Mouse (Mus musculus) limb, embryonic 10.5 days (tissue): ENCODE measurements around the gene Robo1. TPM values are rescaled to one million over a fixed set of nuclear protein-coding genes. Genes with fewer than 3 reads are reported as not detected.
"Not testable (repeated sequence)": the region's sequence is repeated elsewhere in the genome, so short reads cannot be mapped to it uniquely, and the experiment has no call there.

Experiments used
- DNase-seq: peaks from one replicate; pipeline ENCODE4 v3.0.0-alpha.2; 2017; ENCODE audit warnings: low spot score
- H3K27ac ChIP-seq: fragments of 300-500 bp; sonication (generic); 2 replicates; pipeline ENCODE4 v1.5.1; 2016; ENCODE audit warnings: mild to moderate bottlenecking
- H3K27me3 ChIP-seq: fragments of 300-500 bp; sonication (generic); 2 replicates; pipeline ENCODE4 v1.6.1; 2016; ENCODE audit warnings: low read depth, mild to moderate bottlenecking; ENCODE audit not compliant: poor library complexity, severe bottlenecking
- H3K36me3 ChIP-seq: fragments of 300-500 bp; sonication (generic); 2 replicates; pipeline ENCODE4 v1.6.1; 2016; ENCODE audit warnings: mild to moderate bottlenecking, moderate library complexity
- H3K4me1 ChIP-seq: fragments of 300-500 bp; sonication (generic); 2 replicates; pipeline ENCODE4 v1.6.1; 2016
- H3K4me3 ChIP-seq: fragments of 300-500 bp; sonication (generic); 2 replicates; pipeline ENCODE4 v1.5.1; 2016; ENCODE audit warnings: mild to moderate bottlenecking, moderate library complexity
- H3K9me3 ChIP-seq: fragments of 300-500 bp; sonication (generic); replicated peaks from 2 replicates; pipeline ENCODE4 v1.6.1; 2016; ENCODE audit warnings: mild to moderate bottlenecking
- WGBS: fragments of 180-500 bp; shearing (Covaris S2); methylation state at CpG from one replicate; pipeline ENCODE4 v1.1.7; 2016; 5-methylcytosine and 5-hydroxymethylcytosine counted together
- polyA plus RNA-seq: library from polyadenylated mRNA; unstranded; fragments of >200 nt; fragmentation: Nextera tagmentation; extraction: Ambion mirVana; gene quantifications from 2 replicates; pipeline ENCODE4 v1.2.1, GENCODE M21; 2016

Robo1 gene
- polyA plus RNA-seq, 1 experiment from 2014 or later = 42.1 TPM

- Histone ChIP-seq H3K4me1 (peaks cover 5% of the 10 kb centered on the region), H3K36me3 (no peaks in the 10 kb centered on the region), H3K4me3 (no peak overlapping the region), H3K9me3 (no peaks in the 10 kb centered on the region), H3K27me3 (no peaks in the 10 kb centered on the region), H3K27ac (no peak overlapping the region)
- 23% methylated on average over 6 of the region's 6 CpGs for WGBS
- no peak for DNase-seq
Measured at GRCm38 (mm10) chr16:72510716-72511199, 202.7 kb downstream of the Robo1 start.

- no peak overlapping the region for H3K27ac ChIP-seq
- WGBS = 74% methylated on average over 2 of the region's 2 CpGs
Measured at GRCm38 (mm10) chr16:72531337-72531736, 223.2 kb downstream of the Robo1 start.

DNA sequence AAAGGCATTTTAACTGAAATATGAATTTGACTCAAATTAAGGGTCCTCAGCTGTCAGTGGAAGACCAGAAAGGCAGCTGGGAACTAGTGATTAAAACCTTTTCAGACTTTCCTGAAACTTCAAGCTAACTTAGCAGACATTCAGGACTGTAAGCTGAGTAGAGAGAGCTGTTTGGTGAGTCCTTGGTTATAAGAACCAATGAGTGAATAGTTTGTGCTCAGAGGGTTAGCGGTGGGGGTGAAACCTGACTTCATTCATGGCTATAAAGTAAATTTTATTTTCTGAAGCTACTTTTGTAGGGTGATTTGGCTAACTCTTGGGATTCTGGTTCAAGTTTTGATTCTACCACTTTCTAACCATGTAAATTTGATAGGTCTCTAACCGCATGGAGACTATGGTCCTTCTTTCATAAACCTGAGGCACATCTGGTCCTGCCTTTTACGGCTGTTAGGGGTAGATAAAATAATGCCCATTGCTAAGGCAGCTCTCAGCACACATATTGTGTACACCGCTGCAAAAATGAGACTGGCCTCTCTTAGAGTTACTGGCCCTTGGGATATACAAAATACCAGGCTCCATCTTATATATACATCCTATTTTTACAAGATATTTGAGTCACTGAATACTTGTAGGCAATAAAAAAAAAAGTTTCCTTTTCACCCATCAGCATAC, 225.9 kb downstream of the Robo1 start:
- Histone ChIP-seq H3K9me3 (no peaks in the 10 kb centered on the region), H3K36me3 (no peaks in the 10 kb centered on the region), H3K4me1 (peaks cover 3% of the 10 kb centered on the region; the same call in 1 of the 2 replicates), H3K27ac (no peak overlapping the region), H3K27me3 (no peaks in the 10 kb centered on the region), H3K4me3 (no peak overlapping the region)
- no peak for DNase-seq
- 91% methylated on average over 4 of the region's 4 CpGs for WGBS

More at GRCm38 (mm10) chr16:72531337-72531736, 223.2 kb downstream of the Robo1 start:
- Histone ChIP-seq H3K4me1 (peaks cover 3% of the 10 kb centered on the region; the same call in 1 of the 2 replicates), H3K4me3 (no peak overlapping the region), H3K36me3 (no peaks in the 10 kb centered on the region), H3K27me3 (no peaks in the 10 kb centered on the region), H3K9me3 (no peaks in the 10 kb centered on the region)
- DNase-seq = no peak

DNA sequence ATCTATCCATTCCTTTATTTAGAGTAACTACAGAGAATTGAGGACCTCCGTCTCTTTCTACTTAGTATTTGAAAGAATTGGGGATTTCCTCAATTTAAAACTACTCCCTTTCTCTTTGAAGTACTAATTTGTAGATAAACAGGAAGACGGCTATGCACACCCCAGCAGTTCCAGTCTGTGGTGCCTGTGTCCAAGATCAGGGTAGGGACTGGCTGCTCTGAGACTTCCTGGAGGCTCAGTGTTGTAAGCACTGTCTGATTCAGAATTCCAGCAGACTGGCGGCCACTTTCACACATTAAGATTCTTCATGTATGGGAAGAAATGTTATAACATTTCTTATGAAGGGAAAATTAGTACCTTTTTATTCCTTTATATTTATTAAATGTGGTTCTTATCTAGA, 230.1 kb downstream of the Robo1 start:
- Histone ChIP-seq H3K36me3 (no peaks in the 10 kb centered on the region), H3K4me3 (no peak overlapping the region), H3K27ac (no peak overlapping the region), H3K27me3 (no peaks in the 10 kb centered on the region), H3K9me3 (no peaks in the 10 kb centered on the region), H3K4me1 (no peaks in the 10 kb centered on the region)
- WGBS = 31% methylated on average over 3 of the region's 3 CpGs
- no peak for DNase-seq

GRCm38 (mm10) chr16:72543928-72544327, 235.8 kb downstream of the Robo1 start:
- H3K4me3 ChIP-seq = no peak overlapping the region
- H3K27me3 ChIP-seq = no peaks in the 10 kb centered on the region
- no peak for DNase-seq
- H3K27ac ChIP-seq = no peak overlapping the region
- no peaks in the 10 kb centered on the region for H3K36me3 ChIP-seq
- H3K4me1 ChIP-seq = no peaks in the 10 kb centered on the region
- no peaks in the 10 kb centered on the region for H3K9me3 ChIP-seq
- WGBS = 85% methylated on average over 3 of the region's 3 CpGs

GRCm38 (mm10) chr16:72544950-72545349, 236.8 kb downstream of the Robo1 start:
- Histone ChIP-seq H3K4me1 (no peaks in the 10 kb centered on the region), H3K27ac (no peak overlapping the region), H3K27me3 (no peaks in the 10 kb centered on the region), H3K36me3 (no peaks in the 10 kb centered on the region), H3K9me3 (no peaks in the 10 kb centered on the region), H3K4me3 (no peak overlapping the region)
- WGBS = 72% methylated on average over 2 of the region's 2 CpGs
- DNase-seq = no peak

DNA sequence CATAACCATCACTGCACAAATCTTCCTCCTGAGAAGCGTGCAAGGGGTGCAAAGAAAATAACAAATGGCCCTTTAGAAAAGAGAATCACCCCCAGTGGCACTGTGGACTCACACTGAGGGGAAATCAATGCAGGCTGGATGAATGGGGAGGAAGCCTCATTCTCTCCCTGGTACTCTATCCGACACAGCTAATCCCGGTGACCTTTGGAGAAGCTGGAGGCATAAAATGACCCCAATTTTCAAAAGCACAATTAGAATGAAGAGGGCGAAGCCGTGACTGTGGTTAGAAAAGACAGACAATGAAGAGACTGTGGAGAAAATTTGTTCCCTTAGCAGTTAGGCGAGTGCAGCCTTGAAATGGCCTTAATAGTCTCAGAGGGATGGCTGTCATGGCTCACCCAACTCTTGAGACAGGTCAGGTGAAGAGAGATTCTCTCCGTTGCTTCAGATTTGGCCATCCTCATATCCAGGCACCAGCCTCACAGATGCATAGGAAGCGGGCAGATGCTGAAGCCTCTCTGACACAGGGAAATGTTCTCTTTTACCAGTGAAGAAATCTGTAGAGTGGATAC, 243.7 kb downstream of the Robo1 start:
- Histone ChIP-seq H3K9me3 (no peaks in the 10 kb centered on the region), H3K27me3 (no peaks in the 10 kb centered on the region), H3K4me1 (no peaks in the 10 kb centered on the region), H3K27ac (no peak overlapping the region), H3K36me3 (no peaks in the 10 kb centered on the region), H3K4me3 (no peak overlapping the region)
- DNase-seq = no peak
- WGBS = 72% methylated on average over 8 of the region's 8 CpGs

GRCm38 (mm10) chr16:72553713-72554112, 245.6 kb downstream of the Robo1 start:
- no peaks in the 10 kb centered on the region for H3K4me1 ChIP-seq
- H3K27ac ChIP-seq = no peak overlapping the region
- no peaks in the 10 kb centered on the region for H3K27me3 ChIP-seq
- H3K9me3 ChIP-seq = no peaks in the 10 kb centered on the region
- DNase-seq = no peak
- no peaks in the 10 kb centered on the region for H3K36me3 ChIP-seq
- WGBS = 65% methylated on average over 5 of the region's 5 CpGs
- H3K4me3 ChIP-seq = no peak overlapping the region

GRCm38 (mm10) chr16:72562149-72562548, 254.0 kb downstream of the Robo1 start:
- not testable (repeated sequence) for DNase-seq, H3K27ac ChIP-seq, H3K36me3 ChIP-seq, H3K4me1 ChIP-seq, H3K9me3 ChIP-seq, H3K4me3 ChIP-seq
- peaks cover 11% of the 10 kb centered on the region for H3K27me3 ChIP-seq
- 42% methylated on average over 2 of the region's 2 CpGs for WGBS

DNA sequence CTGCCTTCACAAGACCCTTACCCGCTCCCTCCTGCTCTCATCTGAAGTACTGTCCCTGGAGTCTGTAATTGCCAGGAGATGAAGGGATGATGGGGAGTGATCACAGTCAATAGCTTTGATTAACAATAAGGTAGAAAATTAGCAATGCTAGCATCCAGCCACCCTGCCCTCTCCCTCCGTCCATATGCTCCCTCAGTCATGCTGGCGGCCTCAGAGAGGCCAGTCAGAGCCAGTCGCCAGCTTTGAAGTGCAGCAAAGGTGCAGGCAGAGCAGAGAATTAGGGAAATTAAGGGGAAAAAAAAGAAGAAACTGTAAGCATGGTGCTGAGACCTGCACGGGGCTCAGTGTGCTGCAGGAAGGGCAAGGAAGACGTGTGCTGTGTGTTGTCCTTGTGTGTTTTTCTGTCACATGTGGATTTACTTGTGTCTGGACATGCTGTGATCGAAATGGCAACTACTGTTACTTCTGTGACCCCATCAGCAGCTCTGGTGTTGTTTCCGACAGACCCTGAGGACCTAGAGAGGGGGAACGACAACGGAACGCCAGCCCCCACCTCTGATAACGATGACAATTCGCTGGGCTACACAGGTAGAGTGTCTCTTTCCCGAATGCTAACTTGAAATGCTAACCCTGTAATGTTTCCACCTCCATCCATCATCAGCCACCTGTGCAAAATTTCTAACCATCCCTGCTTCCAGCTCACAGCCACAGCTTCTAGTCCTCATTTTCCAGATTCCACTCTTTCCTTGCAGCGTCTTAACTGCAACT, 255.3 kb downstream of the Robo1 start:
- no peak for DNase-seq
- no peaks in the 10 kb centered on the region for H3K36me3 ChIP-seq
- H3K4me1 ChIP-seq = peaks cover 6% of the 10 kb centered on the region
- no peak overlapping the region for H3K4me3 ChIP-seq
- WGBS = 19% methylated on average over 15 of the region's 15 CpGs
- peaks cover 11% of the 10 kb centered on the region for H3K27me3 ChIP-seq
- H3K27ac ChIP-seq = no peak overlapping the region
- H3K9me3 ChIP-seq = no peaks in the 10 kb centered on the region

GRCm38 (mm10) chr16:72575171-72575570, 267.1 kb downstream of the Robo1 start:
- Histone ChIP-seq H3K27me3 (no peaks in the 10 kb centered on the region), H3K36me3 (no peaks in the 10 kb centered on the region), H3K9me3 (no peaks in the 10 kb centered on the region), H3K4me1 (peaks cover 1% of the 10 kb centered on the region; the same call in 1 of the 2 replicates), H3K27ac (no peak overlapping the region), H3K4me3 (no peak overlapping the region)
- DNase-seq = no peak
- WGBS = 94% methylated on average over 1 of the region's 1 CpGs

- no peaks in the 10 kb centered on the region for H3K9me3 ChIP-seq
- 77% methylated on average over 7 of the region's 7 CpGs for WGBS
- no peak overlapping the region for H3K27ac ChIP-seq
- DNase-seq = no peak
- peaks cover 6% of the 10 kb centered on the region; the same call in 1 of the 2 replicates for H3K4me1 ChIP-seq
- H3K36me3 ChIP-seq = no peaks in the 10 kb centered on the region
- no peak overlapping the region for H3K4me3 ChIP-seq
- no peaks in the 10 kb centered on the region for H3K27me3 ChIP-seq
Measured at GRCm38 (mm10) chr16:72576956-72577355, 268.9 kb downstream of the Robo1 start.
